Mouse (Mus musculus): Measurements from ENCODE around the gene Hsd11b2.

Hsd11b2 gene

DNA sequence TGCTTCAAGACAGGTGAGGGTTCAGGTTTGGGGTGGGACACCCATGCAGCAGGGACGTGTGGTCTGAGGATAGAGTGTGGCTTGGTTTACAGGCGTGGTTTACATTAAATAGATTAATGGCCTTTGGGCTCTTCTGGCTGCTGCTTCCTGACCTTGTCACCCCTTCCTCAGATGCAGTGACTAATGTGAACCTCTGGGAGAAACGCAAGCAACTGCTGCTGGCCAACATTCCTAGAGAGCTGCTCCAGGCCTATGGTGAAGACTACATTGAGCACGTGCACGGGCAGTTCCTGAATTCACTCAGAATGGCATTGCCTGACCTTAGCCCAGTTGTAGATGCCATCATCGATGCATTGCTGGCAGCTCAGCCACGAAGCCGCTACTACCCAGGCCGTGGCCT, 4.3 kb downstream of the Hsd11b2 start:
- Histone ChIP-seq H3K4me1 (replicated peaks; ENCODE audit: low read depth, low read length) (peaks cover 66% of the 10 kb centered on the region), H3K4me3 (replicated peaks; ENCODE audit: low read length) (no peak overlapping the region), H3K27me3 (ENCODE audit: insufficient read depth, low read length) (peaks cover 28% of the 10 kb centered on the region), H3K36me3 (ENCODE audit: insufficient read depth, low read length) (peaks cover 60% of the 10 kb centered on the region), H3K9me3 (ENCODE audit: low read length) (no peaks in the 10 kb centered on the region)
- TF ChIP-seq CTCF (conservative IDR thresholded peaks at IDR 0.05; ENCODE audit: low read length) (no peak), POU5F1 (IDR thresholded peaks at IDR 0.05; ENCODE audit: borderline replicate concordance, low read length) (no peak), NANOG (IDR thresholded peaks at IDR 0.05; ENCODE audit: borderline replicate concordance, low read length) (no peak)

DNA sequence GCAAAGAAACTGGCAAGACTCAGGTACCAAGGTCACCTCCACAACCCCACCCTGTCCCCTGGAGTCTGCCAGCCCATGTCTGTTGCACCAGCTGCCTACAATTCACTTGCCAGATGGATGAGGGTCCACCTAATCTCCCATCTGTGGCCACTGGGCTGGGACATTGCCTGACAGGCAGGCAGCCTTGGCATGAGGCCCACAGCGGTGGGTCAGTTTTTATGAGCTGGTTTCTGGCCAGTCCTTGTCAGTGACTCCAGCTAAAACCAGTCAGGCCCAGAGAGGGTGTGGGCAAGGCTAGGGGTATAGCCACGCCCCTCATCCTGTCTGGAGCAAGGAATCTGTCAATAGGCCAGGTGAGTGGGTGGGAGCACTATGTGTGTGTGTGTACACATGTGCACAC, 8.6 kb downstream of the Hsd11b2 start:
- TF ChIP-seq POU5F1 (IDR thresholded peaks at IDR 0.05; ENCODE audit: borderline replicate concordance, low read length), result no peak
- TF ChIP-seq CTCF (conservative IDR thresholded peaks at IDR 0.05; ENCODE audit: low read length), result no peak
- TF ChIP-seq NANOG (IDR thresholded peaks at IDR 0.05; ENCODE audit: borderline replicate concordance, low read length), result no peak
- no peaks in the 10 kb centered on the region for H3K9me3 ChIP-seq (ENCODE audit: low read length)
- no peaks in the 10 kb centered on the region for H3K27me3 ChIP-seq (ENCODE audit: insufficient read depth, low read length)
- 0 out of 2 replicates have a peak overlapping the region, but pooled peaks have one; percentile 1 for H3K4me3 ChIP-seq (replicated peaks; ENCODE audit: low read length)
- peaks cover 91% of the 10 kb centered on the region for H3K36me3 ChIP-seq (ENCODE audit: insufficient read depth, low read length)
- peaks cover 55% of the 10 kb centered on the region for H3K4me1 ChIP-seq (replicated peaks; ENCODE audit: low read depth, low read length)

DNA sequence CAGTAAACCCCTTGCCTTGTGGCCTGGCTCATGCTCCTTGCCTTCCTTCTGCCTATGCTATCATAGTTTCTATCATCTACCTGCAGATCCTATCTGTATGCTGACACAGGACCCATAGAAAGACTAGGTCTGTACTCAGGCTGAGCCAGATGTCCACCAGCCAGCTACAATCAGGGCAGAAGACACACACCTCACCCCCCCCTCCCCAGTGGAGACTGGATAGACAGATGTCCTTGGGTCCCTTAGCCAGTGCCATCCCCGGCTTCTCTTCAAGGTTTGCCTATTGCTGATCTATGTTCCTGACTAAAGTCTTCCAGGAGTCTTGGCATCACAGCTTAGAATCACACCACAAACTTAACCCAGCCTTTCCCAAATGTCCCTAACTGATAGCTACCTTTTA, 9.7 kb downstream of the Hsd11b2 start:
- TF ChIP-seq NANOG (IDR thresholded peaks at IDR 0.05; ENCODE audit: borderline replicate concordance, low read length), result no peak
- no peak for TF ChIP-seq CTCF (conservative IDR thresholded peaks at IDR 0.05; ENCODE audit: low read length)
- no peak for TF ChIP-seq POU5F1 (IDR thresholded peaks at IDR 0.05; ENCODE audit: borderline replicate concordance, low read length)
- no peak overlapping the region for H3K4me3 ChIP-seq (replicated peaks; ENCODE audit: low read length)
- peaks cover 50% of the 10 kb centered on the region for H3K4me1 ChIP-seq (replicated peaks; ENCODE audit: low read depth, low read length)
- H3K9me3 ChIP-seq (ENCODE audit: low read length), result no peaks in the 10 kb centered on the region
- H3K27me3 ChIP-seq (ENCODE audit: insufficient read depth, low read length), result no peaks in the 10 kb centered on the region
- H3K36me3 ChIP-seq (ENCODE audit: insufficient read depth, low read length), result peaks cover 84% of the 10 kb centered on the region

DNA sequence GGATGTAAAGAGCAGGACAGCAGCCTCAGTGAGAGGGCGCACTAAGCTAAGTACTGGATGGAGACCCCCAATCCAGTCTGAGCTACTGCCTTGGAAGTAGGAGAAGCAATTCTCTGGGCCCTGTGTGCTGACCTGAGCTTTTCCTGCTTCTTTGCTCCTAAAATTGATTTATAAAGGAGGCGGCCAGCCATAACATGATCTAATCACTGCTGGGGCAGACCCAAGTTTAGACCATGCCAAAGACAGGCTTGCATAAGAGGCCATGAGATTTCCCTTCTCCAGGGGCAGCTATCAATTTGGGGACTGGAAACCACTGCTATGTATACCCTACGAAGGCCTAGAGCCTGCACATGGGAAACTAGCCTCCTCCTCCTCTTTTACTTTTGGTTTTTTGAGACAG, 10.7 kb downstream of the Hsd11b2 start:
- H3K4me3 ChIP-seq (replicated peaks; ENCODE audit: low read length), result no peak overlapping the region
- TF ChIP-seq CTCF (conservative IDR thresholded peaks at IDR 0.05; ENCODE audit: low read length) (no peak), POU5F1 (IDR thresholded peaks at IDR 0.05; ENCODE audit: borderline replicate concordance, low read length) (no peak), NANOG (IDR thresholded peaks at IDR 0.05; ENCODE audit: borderline replicate concordance, low read length) (no peak)
- peaks cover 81% of the 10 kb centered on the region for H3K36me3 ChIP-seq (ENCODE audit: insufficient read depth, low read length)

DNA sequence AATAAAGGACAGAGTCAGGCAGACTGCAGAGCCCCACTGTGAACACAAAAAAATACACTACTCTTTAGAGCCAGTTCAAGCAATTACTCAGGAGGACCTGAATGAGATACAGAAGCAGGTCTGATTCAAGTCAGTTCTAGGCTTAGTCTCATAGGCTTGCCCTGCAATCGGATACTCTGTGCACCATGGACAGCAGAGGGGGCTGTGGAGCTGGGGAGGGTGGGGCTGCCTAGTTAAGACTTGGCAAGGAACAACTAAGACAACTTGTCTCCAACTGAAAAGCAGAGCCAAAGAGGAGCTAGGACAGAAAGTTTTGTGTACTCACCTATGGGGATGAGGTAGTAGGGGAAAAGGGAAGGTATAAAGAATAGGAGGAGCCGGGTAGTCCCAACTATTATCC, 13.2 kb downstream of the Hsd11b2 start:
- TF ChIP-seq NANOG (IDR thresholded peaks at IDR 0.05; ENCODE audit: borderline replicate concordance, low read length) (no peak), CTCF (conservative IDR thresholded peaks at IDR 0.05; ENCODE audit: low read length) (peak; percentile 50), POU5F1 (IDR thresholded peaks at IDR 0.05; ENCODE audit: borderline replicate concordance, low read length) (no peak)
- Histone ChIP-seq H3K36me3 (ENCODE audit: insufficient read depth, low read length) (peaks cover 79% of the 10 kb centered on the region), H3K9me3 (ENCODE audit: low read length) (no peaks in the 10 kb centered on the region)

More for the DNA sequence above, 10.7 kb downstream of the Hsd11b2 start:
- H3K9me3 ChIP-seq (ENCODE audit: low read length), result no peaks in the 10 kb centered on the region
- H3K27me3 ChIP-seq (ENCODE audit: insufficient read depth, low read length), result no peaks in the 10 kb centered on the region
- H3K4me1 ChIP-seq (replicated peaks; ENCODE audit: low read depth, low read length), result peaks cover 57% of the 10 kb centered on the region

DNA sequence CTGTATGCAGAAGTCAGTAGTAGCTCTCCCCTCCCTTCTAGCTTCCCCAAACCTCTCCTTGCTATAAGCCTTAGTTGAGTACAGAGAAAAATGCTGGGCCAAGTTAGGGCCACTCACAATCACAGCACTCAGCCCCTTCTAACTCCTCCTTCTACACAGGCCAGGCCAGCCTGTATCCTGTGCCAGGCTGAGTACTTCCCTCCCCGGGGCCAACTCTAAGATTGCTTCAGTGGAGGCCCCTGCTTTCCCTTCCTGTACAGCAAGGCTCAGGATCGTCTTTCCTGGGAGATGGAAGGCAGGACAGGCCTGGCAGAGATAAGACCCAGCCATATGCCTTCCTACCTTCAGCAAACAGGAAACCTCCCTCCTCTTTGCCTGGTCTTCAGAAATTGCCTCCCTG, 14.9 kb downstream of the Hsd11b2 start:
- no peak for TF ChIP-seq CTCF (conservative IDR thresholded peaks at IDR 0.05; ENCODE audit: low read length)
- no peak for TF ChIP-seq NANOG (IDR thresholded peaks at IDR 0.05; ENCODE audit: borderline replicate concordance, low read length)
- TF ChIP-seq POU5F1 (IDR thresholded peaks at IDR 0.05; ENCODE audit: borderline replicate concordance, low read length), result no peak

More for the DNA sequence above, 13.2 kb downstream of the Hsd11b2 start:
- peaks cover 44% of the 10 kb centered on the region for H3K4me1 ChIP-seq (replicated peaks; ENCODE audit: low read depth, low read length)
- H3K27me3 ChIP-seq (ENCODE audit: insufficient read depth, low read length), result no peaks in the 10 kb centered on the region
- H3K4me3 ChIP-seq (replicated peaks; ENCODE audit: low read length), result no peak overlapping the region

DNA sequence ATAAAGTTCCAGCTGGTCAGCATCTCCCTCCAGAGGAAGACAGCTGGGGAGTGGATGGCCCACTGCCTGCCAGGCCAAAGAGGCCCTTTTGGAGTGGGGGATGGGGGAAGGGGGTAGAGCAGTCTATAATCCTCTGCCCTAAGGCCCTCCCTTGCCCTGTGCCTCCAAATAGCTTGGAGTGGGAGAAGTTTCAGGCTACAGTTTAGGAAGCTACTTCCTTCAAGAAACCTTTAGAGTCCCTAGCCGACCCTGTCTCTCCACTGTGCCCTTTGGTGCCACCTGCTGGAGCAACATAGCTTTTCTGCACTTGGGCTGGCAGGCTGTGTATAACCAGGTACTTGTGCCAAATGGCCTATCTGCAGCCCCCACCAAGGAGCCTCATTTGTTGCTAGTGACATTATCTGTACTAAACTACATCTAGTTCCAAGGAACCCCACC, 15.4 kb downstream of the Hsd11b2 start:
- Histone ChIP-seq H3K4me1 (replicated peaks; ENCODE audit: low read depth, low read length) (peaks cover 36% of the 10 kb centered on the region), H3K27me3 (ENCODE audit: insufficient read depth, low read length) (no peaks in the 10 kb centered on the region), H3K36me3 (ENCODE audit: insufficient read depth, low read length) (peaks cover 81% of the 10 kb centered on the region), H3K4me3 (replicated peaks; ENCODE audit: low read length) (no peak overlapping the region), H3K9me3 (ENCODE audit: low read length) (no peaks in the 10 kb centered on the region)
- TF ChIP-seq CTCF (conservative IDR thresholded peaks at IDR 0.05; ENCODE audit: low read length), result peak; percentile 72
- TF ChIP-seq NANOG (IDR thresholded peaks at IDR 0.05; ENCODE audit: borderline replicate concordance, low read length), result no peak

More for the DNA sequence above, 14.9 kb downstream of the Hsd11b2 start:
- H3K4me1 ChIP-seq (replicated peaks; ENCODE audit: low read depth, low read length), result peaks cover 36% of the 10 kb centered on the region
- H3K9me3 ChIP-seq (ENCODE audit: low read length), result no peaks in the 10 kb centered on the region
- no peak overlapping the region for H3K4me3 ChIP-seq (replicated peaks; ENCODE audit: low read length)
- H3K36me3 ChIP-seq (ENCODE audit: insufficient read depth, low read length), result peaks cover 81% of the 10 kb centered on the region
- no peaks in the 10 kb centered on the region for H3K27me3 ChIP-seq (ENCODE audit: insufficient read depth, low read length)

DNA sequence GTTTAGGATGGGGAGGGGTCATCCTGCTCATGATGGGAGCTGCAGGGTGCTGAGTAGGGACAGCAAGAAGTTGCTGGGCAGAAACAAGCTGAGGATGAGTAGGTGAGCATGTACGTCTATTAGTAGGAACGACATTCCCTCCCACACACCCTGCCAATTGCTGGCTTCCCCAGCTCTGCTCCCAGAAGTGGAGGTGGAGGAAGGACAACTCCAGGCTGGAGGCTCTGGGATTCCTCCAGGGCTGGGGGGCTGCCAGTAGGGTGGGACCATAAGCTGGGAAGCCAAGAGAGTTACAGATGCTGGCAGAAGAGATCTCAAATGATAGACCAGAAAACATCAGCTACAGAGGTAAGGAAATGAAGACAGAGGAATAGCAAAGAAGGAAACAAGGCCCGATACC, 18.0 kb downstream of the Hsd11b2 start:
- TF ChIP-seq POU5F1 (IDR thresholded peaks at IDR 0.05; ENCODE audit: borderline replicate concordance, low read length) (no peak), NANOG (IDR thresholded peaks at IDR 0.05; ENCODE audit: borderline replicate concordance, low read length) (no peak), CTCF (conservative IDR thresholded peaks at IDR 0.05; ENCODE audit: low read length) (no peak)
- Histone ChIP-seq H3K9me3 (ENCODE audit: low read length) (no peaks in the 10 kb centered on the region), H3K4me1 (replicated peaks; ENCODE audit: low read depth, low read length) (peaks cover 17% of the 10 kb centered on the region), H3K27me3 (ENCODE audit: insufficient read depth, low read length) (no peaks in the 10 kb centered on the region), H3K36me3 (ENCODE audit: insufficient read depth, low read length) (peaks cover 70% of the 10 kb centered on the region), H3K4me3 (replicated peaks; ENCODE audit: low read length) (no peak overlapping the region)

DNA sequence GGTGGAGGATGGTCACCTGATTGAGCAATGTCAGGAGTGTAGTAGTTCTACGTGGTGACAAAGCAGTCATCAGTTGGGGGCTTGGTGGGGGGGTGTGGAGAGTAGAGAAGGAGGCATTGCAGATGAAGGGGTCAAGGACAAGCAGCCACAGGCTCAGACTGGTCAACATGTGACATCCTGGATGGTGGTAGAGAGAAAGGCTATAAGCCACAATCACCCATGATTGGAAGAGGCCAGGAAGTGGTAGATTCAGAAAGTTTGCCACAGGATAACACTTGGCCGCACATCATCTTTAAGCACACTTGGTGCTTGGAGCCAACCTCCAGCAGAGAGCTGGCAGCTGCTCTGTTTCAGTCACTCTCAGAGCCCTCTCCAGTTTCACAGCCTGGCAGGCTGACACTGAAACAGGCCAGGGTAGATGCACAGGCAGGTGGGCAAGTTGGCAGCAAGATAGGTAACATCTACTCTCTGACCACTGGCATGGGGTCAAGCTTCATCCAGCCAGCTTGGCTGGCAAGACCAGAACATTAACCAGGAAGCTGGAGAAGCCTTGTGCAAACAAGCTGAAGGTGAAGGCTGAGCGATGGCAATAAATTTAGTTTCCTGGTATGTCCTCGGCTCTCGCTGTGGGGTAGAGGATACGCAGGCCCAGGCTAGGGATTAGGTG, 18.6 kb downstream of the Hsd11b2 start:
- Histone ChIP-seq H3K36me3 (ENCODE audit: insufficient read depth, low read length) (peaks cover 75% of the 10 kb centered on the region), H3K4me3 (replicated peaks; ENCODE audit: low read length) (no peak overlapping the region), H3K27me3 (ENCODE audit: insufficient read depth, low read length) (no peaks in the 10 kb centered on the region), H3K9me3 (ENCODE audit: low read length) (no peaks in the 10 kb centered on the region), H3K4me1 (replicated peaks; ENCODE audit: low read depth, low read length) (peaks cover 11% of the 10 kb centered on the region)
- TF ChIP-seq CTCF (conservative IDR thresholded peaks at IDR 0.05; ENCODE audit: low read length) (no peak), NANOG (IDR thresholded peaks at IDR 0.05; ENCODE audit: borderline replicate concordance, low read length) (no peak), POU5F1 (IDR thresholded peaks at IDR 0.05; ENCODE audit: borderline replicate concordance, low read length) (no peak)

Data from E14TG2a.4 (cell line).